Mouse (Mus musculus): ENCODE measurements around the gene Nsun7. TPM values are rescaled to one million over a fixed set of nuclear protein-coding genes. Genes with fewer than 3 reads are reported as not detected.

The Nsun7 gene
- total RNA-seq, 1 experiment from 2014 or later, result 0.37 TPM

DNA sequence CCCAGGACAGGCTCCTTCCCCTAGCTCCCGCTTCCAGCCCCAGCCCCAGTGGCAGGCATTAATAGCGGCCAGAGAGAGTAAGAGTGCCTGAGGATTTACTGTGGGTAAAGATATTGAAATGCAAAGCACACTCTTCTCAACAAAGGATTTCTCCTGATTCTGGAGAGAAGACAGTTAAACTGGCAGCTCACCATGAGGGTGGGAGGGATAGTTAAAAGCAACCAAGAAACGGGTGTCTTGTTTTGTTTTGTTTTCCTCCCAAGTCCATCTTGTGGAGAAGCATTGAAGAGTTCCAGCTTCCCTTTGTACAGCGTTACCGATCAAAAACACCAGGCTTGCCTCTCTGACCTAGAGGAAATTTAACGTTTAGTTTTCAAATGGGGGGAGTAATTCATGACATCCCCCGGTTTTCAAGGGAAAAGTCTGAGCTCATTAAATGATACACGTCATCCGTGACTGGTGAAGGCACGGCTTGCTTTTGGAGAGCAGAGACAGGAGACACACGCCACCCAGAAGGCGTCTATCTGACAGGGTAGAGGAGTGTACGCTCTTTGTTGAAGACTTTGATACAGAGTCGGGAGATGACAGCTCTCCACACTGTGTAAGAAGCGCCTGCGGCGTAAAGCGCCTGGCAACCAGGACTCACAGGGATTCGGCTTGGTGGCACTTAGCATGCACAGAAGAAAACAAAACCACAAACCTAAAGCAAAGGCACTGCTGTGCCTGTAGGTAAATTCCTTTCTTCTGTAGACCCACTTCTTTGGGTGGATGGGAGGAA is 68.4 kb downstream of the Nsun7 start:
- no peak for ATAC-seq (replicated peaks; ENCODE audit: low read depth, poor library complexity, severe bottlenecking)

DNA sequence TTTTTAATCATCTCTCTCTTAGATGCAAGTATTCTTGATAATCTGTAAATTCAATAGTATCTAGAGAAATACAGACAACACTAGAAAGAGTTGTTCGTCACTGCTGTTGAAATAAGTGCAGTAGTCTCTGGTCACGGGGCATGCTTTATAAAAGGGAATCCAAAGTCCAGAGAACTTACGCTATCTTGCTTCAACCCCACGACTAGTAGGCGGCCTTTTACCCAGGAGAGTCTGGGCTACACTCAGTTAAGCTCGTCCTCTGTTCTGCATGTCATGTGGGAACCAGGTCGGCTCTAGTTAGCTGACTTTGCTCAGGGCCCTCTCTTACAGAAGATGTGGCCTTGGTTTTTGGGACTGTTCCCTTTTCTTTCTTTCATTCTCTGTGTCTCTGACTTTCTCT is 69.1 kb downstream of the Nsun7 start:
- no peak for ATAC-seq (replicated peaks; ENCODE audit: low read depth, poor library complexity, severe bottlenecking)

DNA sequence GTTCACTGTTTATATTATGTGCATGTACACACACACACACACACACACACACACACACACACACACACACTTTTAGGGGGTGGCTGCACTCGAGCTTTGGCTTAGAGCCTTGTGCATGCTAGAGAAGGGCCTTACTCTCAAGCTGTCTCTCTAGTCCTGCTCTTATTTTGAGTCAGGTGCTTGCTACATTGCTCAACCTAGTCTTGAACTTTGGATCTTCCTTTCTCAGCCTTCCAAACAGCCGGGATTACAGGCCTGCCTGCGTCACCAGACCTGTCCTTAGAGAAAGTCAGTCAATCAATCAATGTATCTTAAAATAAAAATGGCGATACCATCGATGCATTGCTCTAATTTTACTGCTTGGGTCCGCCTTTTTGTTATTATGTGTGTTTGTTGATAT is 71.1 kb downstream of the Nsun7 start:
- no peak for ATAC-seq (replicated peaks; ENCODE audit: low read depth, poor library complexity, severe bottlenecking)

DNA sequence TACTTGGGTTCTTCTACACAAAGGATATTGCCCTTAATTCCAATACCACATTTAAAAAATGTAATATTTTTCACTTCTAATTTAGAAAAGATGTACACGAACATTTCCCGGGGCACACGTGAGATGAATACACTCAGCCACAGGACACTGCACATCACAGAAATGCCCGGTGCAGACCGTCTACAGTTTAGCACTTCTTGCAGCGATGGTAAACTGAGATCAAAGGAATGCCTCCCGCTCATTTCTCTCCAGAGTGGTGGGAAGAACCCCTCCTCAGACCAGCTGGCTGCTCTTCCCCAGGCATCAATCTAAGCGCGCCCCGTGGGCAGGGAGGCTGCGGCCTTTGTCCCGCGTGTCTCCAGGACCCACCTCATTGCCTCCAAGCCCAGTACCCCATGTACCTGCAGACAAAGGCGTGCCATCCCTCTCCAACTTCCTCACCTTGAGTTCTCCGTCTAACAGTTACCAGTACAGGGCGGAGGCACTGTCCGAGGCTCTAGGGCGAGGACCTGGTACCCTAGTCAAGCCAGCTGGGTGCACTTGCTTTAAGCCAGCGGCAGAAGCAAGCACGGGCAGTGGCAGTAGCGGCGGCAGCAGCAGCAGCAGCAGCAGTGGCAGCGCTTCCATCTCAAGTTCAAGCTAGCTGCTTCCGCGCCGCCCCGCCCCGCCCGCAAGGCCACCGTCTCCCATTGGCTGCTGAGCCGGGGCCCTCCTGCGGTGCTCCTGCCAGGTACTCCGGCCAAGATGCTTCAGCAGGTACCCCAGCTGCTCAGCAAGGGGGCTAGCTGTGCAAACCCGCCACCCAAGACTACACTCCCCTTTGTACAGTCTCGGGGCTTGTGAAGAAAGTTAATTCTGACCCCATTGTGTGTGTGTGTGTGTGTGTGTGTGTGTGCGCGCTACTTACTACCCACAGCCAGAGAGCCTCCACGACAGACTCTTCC is 77.6 kb downstream of the Nsun7 start:
- peak; percentile 81 for ATAC-seq (replicated peaks; ENCODE audit: low read depth, poor library complexity, severe bottlenecking)

DNA sequence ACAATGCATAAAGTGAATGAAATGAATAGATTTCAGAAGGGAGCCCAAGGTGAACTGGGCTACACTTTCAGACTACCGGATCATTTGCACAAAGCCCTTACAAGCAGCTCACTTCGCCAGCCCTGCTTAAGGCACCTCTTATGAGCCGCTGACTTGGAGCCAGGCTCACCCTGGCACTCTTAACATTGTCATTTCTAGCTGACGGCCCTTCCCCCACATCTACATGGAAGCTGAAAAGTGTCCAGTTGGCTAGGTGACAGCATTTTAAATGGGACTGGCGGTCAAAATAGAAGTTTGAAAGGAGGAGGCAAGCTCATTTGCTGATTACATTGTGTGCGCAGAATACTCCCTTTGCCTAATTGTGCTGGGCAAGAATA is 78.3 kb downstream of the Nsun7 start:
- peak; percentile 20; the same call in 1 of the 2 replicates for ATAC-seq (replicated peaks; ENCODE audit: low read depth, poor library complexity, severe bottlenecking)

DNA sequence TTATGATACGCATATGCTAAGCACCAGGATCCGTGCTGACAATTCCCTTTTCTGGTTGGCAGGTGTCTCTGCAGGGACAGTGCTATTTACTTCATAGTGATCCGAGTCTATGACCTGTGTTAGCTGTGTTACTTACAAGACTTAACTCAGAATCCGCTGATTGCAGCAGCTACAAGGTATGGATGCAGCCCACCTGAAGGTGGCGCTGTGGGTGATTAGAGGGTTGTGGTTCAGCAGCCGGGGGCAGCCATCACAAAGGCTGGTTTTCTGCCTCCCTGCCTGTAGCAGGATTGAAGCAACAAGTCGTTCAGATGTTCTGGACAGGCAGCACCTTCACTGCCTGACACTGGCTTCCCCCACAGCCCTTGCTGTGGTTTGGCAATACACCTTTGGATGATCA is 78.9 kb downstream of the Nsun7 start:
- ATAC-seq (replicated peaks; ENCODE audit: low read depth, poor library complexity, severe bottlenecking), result peak; percentile 60

DNA sequence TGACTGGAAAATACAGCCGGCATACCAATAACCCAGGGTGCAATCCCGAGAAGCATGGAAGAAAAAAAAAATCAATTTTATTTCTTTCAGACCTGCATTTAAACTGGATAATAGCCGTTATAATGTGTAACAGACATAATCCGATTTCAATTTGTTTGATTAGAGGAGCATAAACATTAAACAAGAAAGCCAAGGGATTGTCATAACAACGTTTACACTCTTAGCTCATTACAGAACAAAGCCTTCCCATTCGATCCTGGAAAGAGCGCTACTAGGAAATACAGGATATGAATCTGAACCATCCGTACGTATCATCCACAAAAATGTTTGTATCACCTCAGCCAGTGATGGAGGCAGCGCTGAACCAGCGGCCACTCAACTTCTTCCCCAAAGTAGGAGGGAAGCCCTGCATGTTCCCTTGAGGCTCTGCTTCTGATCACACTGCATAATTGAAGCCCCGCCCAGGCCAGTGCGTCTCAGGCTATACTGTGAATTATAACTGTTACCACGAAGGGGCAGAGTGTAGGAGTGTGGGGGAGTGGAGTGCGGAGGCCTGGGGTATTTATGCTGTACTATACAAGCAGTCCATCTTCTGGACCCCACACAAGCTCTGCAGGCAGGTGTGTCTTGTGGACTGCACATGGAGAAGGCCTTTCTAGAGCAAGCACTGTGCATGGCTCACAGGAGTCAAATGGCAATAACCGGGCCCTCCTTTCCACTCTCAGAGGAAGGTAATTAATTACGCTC is 80.8 kb downstream of the Nsun7 start:
- ATAC-seq (replicated peaks; ENCODE audit: low read depth, poor library complexity, severe bottlenecking), result no peak

DNA sequence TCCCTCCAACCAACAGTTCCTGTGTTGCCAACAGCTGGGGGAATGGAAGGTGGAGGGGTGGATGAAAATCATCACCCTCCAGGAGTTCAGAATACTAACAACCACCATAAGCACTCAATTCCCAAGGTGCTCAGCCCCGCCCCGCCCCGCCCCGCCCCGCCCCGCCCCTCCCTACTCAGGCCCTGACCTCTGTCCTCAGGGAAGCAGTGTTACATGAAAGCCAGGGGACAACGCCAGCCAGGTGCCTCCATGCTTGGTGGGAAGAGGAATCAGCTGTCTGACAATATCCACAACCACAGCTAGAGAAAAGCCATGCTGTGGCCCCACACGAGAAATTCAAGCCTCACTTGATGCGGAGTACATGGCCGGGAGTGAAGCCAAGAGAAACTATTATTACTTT is 82.2 kb downstream of the Nsun7 start:
- ATAC-seq (replicated peaks; ENCODE audit: low read depth, poor library complexity, severe bottlenecking), result no peak

DNA sequence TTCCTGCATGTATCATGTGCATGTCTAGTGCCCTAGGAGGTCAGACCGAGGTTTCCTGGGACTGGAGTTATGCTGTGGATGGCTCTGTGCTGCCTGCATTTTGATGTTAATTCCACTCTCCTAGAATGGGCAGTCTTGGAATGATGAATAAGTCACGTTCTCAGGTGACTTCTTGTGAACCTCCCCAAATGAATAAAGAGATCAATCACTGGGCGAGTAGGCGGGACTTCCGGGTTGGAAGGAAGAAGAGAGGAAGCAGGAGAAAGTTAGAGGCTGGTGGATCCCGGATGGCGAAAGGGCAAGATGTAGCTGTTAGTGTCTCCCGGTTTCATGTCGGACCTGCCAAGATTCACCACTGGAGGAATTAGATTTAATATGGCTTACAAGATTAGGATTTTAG is 82.6 kb downstream of the Nsun7 start:
- ATAC-seq (replicated peaks; ENCODE audit: low read depth, poor library complexity, severe bottlenecking), result no peak

DNA sequence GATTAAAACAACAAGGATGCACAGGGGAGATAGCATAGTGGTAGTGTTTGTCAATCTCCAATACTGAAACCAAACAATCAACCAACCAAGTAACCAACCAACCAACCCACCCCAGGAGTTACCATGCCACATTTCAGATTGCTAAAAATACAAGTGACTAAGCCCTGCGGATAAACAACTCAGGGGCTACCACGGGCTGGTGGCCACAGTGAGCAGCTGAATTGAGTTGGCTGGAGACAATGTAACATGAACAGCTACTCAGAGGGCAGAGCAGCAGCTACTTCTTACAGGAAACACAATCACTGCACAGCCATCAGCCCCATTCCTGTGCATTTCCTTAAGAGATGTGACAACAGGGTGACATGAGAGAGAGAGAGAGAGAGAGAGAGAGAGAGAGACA is 84.5 kb downstream of the Nsun7 start:
- ATAC-seq (replicated peaks; ENCODE audit: low read depth, poor library complexity, severe bottlenecking), result no peak

DNA sequence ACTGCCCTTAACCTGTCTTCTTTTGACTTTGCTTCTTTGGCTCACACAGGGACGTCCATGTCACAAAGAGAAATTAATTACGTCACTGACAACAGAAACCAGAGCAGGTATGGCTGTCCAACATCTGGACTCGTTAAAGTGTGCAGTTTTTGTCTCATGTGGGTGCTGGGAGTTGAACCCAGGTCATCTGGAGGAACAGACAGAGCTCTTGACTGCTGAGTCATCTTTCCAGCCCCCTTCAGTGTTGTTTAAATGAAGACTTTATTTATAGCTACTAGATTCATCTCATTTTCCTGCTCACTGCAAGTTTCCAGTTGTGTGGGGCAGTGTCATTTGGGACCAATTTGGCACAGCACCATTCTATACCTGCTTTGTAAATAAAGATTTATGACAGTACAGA is 85.4 kb downstream of the Nsun7 start:
- ATAC-seq (replicated peaks; ENCODE audit: low read depth, poor library complexity, severe bottlenecking), result no peak

DNA sequence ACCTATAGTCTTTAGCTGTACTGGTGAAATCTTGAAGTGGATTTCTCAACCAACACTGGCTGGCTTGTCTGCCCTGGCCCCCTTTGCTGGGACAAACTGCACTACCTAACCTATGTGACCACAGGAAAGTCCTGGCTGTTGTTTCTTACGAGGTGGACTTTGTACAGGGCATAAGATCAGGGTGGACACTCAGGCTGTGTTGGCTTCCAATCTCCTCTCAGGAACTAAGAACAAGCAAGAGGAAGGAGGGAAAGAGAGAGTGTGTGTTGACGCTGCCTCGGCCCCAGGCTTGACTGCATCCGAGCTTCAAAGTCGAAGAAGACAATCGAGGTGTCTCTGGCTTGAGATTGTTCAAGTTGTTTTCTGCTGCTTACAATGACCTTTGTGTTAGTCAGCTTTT is 87.1 kb downstream of the Nsun7 start:
- no peak for ATAC-seq (replicated peaks; ENCODE audit: low read depth, poor library complexity, severe bottlenecking)

Other genes starting within 250 kb of the Nsun7 start
- 2.7 and 7.0 TPM in 2 replicates for gene Rbm47, start 86.8 kb upstream of the Nsun7 start, total RNA-seq (2017)

Measured in common myeloid progenitor, adult 5-6 weeks (primary cell).